Mouse (Mus musculus): ENCODE measurements at regions not wholly inside any gene's neighbourhood (a gene's known extent, or its start where the extent isn't known, plus 50 kb on each side); places are given as distances from the start of the nearest gene placed in this dataset.
A peak's percentile ranks its signal among the peaks of the same experiment; 100 is the strongest.

DNA sequence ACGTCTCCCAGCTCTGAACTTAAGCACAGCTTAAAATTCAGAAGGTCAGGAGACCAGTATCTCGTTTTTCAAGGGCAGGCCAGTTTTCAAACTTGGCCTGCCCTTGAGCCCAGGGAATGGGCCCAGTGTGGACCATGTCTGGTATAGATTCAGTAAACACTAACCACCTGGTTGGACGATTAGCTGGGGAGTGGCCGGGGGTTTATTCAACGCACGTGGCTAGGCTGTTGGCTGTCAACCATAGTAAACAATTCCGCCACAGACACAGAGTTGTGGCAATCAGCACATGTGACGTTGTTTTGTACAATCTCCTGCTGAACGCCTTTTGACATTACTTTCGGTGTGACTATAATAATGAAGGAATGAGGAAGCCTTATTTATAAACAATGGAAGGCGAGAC is 111.8 kb upstream of the D7Ertd443e start:
- peaks cover 12% of the 10 kb centered on the region for H3K27me3 ChIP-seq (replicated peaks)
- no peaks in the 10 kb centered on the region for H3K36me3 ChIP-seq (replicated peaks; ENCODE audit: low read length)
- no peak for TF ChIP-seq GATA1 (IDR thresholded peaks at IDR 0.05; ENCODE audit: borderline replicate concordance, low read length)
- TF ChIP-seq FLI1 (IDR thresholded peaks at IDR 0.05; ENCODE audit: low read length), result no peak
- H3K4me3 ChIP-seq (replicated peaks), result no peak overlapping the region
- no peaks in the 10 kb centered on the region for H3K9me3 ChIP-seq
- no peaks in the 10 kb centered on the region for H3K4me1 ChIP-seq

DNA sequence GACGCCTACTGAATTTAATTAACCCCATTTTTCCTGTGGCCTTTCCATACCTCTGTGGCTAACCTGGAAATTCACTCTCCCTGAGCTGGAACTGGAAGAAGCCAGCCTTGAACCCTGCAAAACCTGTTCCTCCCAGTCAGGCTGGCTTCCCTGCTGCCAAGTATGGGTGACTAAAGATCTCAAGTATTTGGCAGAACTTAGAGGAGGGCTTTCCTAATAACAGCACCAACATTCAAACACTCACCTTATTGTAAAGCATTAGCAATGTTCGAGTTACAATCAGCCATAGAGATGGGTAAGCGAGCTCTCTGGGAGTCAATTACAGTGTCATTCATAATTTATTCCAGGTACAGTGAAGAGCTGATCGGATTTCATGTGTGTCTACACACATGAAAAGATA is 112.4 kb upstream of the D7Ertd443e start:
- H3K4me1 ChIP-seq, result no peaks in the 10 kb centered on the region
- H3K27me3 ChIP-seq (replicated peaks), result peaks cover 15% of the 10 kb centered on the region
- H3K36me3 ChIP-seq (replicated peaks; ENCODE audit: low read length), result no peaks in the 10 kb centered on the region
- no peak for TF ChIP-seq FLI1 (IDR thresholded peaks at IDR 0.05; ENCODE audit: low read length)
- no peak for TF ChIP-seq GATA1 (IDR thresholded peaks at IDR 0.05; ENCODE audit: borderline replicate concordance, low read length)
- H3K9me3 ChIP-seq, result no peaks in the 10 kb centered on the region
- no peak overlapping the region for H3K4me3 ChIP-seq (replicated peaks)

DNA sequence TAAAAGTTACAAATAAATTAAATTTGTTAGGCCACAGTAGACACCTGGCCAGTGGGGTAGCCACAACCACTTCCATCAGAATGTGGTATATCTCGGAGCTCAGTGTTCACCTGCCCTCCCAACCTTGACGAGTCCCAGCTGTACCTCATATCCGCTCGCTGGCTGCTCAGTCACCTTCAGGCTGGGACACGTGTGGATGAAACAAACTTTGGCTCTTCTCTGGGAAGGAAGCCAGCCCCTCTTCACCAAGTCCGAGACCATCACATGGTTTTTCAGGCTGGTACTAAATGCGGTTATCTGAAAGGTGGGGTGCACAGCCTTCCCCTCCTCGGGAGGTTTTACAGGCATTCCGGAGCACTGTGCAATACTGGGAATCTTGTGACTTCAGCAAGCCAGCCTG is 113.3 kb upstream of the D7Ertd443e start:
- TF ChIP-seq GATA1 (IDR thresholded peaks at IDR 0.05; ENCODE audit: borderline replicate concordance, low read length) (no peak), FLI1 (IDR thresholded peaks at IDR 0.05; ENCODE audit: low read length) (no peak)
- Histone ChIP-seq H3K27me3 (replicated peaks) (peaks cover 15% of the 10 kb centered on the region), H3K9me3 (no peaks in the 10 kb centered on the region), H3K4me1 (no peaks in the 10 kb centered on the region), H3K36me3 (replicated peaks; ENCODE audit: low read length) (no peaks in the 10 kb centered on the region), H3K4me3 (replicated peaks) (no peak overlapping the region)

DNA sequence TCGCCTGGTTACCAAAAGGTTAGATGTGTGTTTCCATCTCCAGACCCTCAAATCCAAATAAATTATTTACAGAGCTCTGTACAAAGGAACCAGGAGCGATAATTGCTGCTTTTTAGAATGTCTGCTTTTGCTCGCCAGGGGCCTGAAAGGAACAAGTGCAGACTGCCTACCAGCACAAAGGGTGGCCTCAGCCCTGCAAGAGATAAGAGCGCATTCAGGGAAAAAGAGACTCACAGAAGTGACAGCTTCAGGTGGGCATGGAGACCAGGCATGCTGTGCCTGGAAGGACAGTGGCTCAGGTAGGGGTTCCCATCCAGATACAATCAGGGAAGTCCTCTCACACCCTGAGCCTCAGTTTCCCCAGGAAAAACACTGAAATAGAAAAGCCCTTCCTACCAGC is 114.0 kb upstream of the D7Ertd443e start:
- H3K4me3 ChIP-seq (replicated peaks), result no peak overlapping the region
- H3K9me3 ChIP-seq, result no peaks in the 10 kb centered on the region
- H3K27me3 ChIP-seq (replicated peaks), result peaks cover 13% of the 10 kb centered on the region
- no peaks in the 10 kb centered on the region for H3K4me1 ChIP-seq
- no peaks in the 10 kb centered on the region for H3K36me3 ChIP-seq (replicated peaks; ENCODE audit: low read length)
- TF ChIP-seq GATA1 (IDR thresholded peaks at IDR 0.05; ENCODE audit: borderline replicate concordance, low read length), result no peak
- no peak for TF ChIP-seq FLI1 (IDR thresholded peaks at IDR 0.05; ENCODE audit: low read length)

DNA sequence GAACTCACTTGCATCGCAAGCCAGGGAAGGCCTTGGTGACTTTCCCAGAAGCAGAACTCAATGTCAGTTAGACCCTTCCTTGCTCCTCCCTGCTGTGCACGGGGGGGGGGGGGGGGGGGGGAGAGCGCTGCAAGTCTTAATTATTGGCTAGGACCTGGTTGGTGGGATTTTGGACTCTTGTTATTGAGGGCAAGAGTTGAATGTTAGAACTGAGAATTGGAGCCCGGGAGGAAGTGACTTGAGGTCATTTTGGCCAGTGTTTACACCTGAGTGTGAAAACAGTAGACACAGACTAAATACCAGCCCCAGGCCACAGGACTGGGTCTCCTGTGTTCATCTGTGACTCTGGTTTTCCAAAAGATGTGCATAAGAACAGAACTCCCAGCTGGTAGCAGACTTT is 114.7 kb upstream of the D7Ertd443e start:
- H3K9me3 ChIP-seq, result no peaks in the 10 kb centered on the region
- no peak overlapping the region for H3K4me3 ChIP-seq (replicated peaks)
- peaks cover 13% of the 10 kb centered on the region for H3K27me3 ChIP-seq (replicated peaks)
- no peaks in the 10 kb centered on the region for H3K36me3 ChIP-seq (replicated peaks; ENCODE audit: low read length)
- TF ChIP-seq GATA1 (IDR thresholded peaks at IDR 0.05; ENCODE audit: borderline replicate concordance, low read length) (no peak), FLI1 (IDR thresholded peaks at IDR 0.05; ENCODE audit: low read length) (no peak)
- H3K4me1 ChIP-seq, result no peaks in the 10 kb centered on the region

DNA sequence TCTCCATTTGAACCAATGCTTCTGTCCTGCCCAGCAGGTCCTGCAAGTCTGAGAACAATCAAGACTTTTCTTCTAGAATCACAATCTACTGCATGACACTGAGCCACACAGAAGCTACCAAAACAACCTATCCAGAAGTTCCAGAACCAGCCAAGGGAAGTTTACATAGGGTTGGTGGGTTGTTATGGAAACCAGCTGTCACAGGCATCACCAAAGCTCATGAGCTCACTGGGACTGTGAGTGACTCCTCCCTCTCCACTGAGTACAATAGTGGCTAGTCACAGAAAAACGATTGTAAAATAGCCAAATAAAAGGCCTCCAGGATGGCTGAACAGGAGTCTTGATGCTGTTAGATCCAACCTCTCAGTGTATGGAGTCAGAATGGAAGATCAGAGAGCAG is 115.6 kb upstream of the D7Ertd443e start:
- no peak overlapping the region for H3K4me3 ChIP-seq (replicated peaks)
- H3K4me1 ChIP-seq, result no peaks in the 10 kb centered on the region
- TF ChIP-seq FLI1 (IDR thresholded peaks at IDR 0.05; ENCODE audit: low read length) (no peak), GATA1 (IDR thresholded peaks at IDR 0.05; ENCODE audit: borderline replicate concordance, low read length) (no peak)
- no peaks in the 10 kb centered on the region for H3K36me3 ChIP-seq (replicated peaks; ENCODE audit: low read length)
- H3K9me3 ChIP-seq, result no peaks in the 10 kb centered on the region
- H3K27me3 ChIP-seq (replicated peaks), result peaks cover 11% of the 10 kb centered on the region

DNA sequence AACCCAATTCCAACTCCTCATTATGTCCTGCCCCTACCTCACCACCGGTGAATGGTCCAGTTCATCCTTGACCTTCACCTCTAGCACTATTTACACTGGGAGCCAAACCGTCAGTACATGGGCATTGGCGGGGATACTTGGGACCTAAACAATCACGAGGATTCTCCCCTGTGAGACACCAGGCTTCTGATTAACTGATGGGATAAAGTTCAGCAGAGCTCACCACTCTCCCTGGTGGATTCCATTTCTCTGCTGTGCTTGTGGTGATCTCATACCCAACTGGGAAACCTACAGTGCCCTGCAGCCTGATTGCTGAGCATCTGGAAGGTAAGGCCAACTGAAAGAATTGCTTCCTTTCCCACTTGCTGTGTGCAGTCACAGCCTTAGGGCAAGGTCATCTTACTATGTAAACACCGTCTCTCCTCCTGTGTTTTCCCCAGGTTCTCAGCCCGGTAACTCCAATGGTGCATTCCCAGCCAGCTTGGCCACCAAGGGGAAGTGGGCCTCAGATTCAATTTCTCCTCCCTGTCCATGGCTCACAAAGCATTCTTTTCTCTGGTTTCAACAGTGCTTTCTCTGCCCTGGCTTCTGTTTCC is 125.0 kb upstream of the D7Ertd443e start:
- Histone ChIP-seq H3K4me1 (peaks cover 11% of the 10 kb centered on the region), H3K36me3 (replicated peaks; ENCODE audit: low read length) (no peaks in the 10 kb centered on the region)

DNA sequence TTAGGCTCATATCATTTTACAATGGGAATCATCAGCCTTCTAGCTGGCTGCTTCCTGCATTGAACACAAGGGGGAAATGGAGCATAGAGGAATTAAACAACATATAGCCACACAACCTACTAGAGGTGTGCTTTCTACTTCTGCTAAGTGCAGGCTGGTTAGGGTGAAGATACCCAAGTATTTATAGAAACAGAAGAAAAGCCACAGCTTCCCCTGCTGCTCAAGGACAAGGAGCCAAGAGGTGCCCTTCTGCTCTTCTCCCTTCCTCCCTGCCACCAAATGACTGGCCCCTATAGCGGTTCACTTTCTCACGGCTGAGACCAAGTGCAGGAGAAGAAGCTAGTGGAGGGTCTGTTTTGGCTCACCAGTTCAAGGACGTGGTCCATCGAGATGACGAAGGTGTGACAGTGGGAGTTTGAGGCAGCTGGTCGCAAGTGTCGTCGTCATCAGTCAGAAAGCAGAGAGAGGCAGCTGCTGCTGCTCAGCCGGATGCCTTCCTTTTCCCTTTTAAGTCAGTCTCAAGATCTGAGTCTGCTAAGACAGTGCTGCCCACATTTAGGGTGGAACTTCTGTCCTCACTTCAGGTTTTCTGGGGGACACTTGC is 134.0 kb upstream of the D7Ertd443e start:
- TF ChIP-seq FLI1 (IDR thresholded peaks at IDR 0.05; ENCODE audit: low read length), result no peak
- no peak for TF ChIP-seq GATA1 (IDR thresholded peaks at IDR 0.05; ENCODE audit: borderline replicate concordance, low read length)
- Histone ChIP-seq H3K4me3 (replicated peaks) (peak overlapping the region; percentile 66), H3K27me3 (replicated peaks) (no peaks in the 10 kb centered on the region), H3K9me3 (no peaks in the 10 kb centered on the region), H3K4me1 (peaks cover 52% of the 10 kb centered on the region), H3K36me3 (replicated peaks; ENCODE audit: low read length) (no peaks in the 10 kb centered on the region)

More for the DNA sequence above, 125.0 kb upstream of the D7Ertd443e start:
- H3K4me3 ChIP-seq (replicated peaks), result no peak overlapping the region
- H3K9me3 ChIP-seq, result 0 out of 2 replicates have a peak, but pooled peaks cover 4% of the 10 kb centered on the region
- peaks cover 11% of the 10 kb centered on the region for H3K27me3 ChIP-seq (replicated peaks)
- TF ChIP-seq FLI1 (IDR thresholded peaks at IDR 0.05; ENCODE audit: low read length), result no peak
- no peak for TF ChIP-seq GATA1 (IDR thresholded peaks at IDR 0.05; ENCODE audit: borderline replicate concordance, low read length)

DNA sequence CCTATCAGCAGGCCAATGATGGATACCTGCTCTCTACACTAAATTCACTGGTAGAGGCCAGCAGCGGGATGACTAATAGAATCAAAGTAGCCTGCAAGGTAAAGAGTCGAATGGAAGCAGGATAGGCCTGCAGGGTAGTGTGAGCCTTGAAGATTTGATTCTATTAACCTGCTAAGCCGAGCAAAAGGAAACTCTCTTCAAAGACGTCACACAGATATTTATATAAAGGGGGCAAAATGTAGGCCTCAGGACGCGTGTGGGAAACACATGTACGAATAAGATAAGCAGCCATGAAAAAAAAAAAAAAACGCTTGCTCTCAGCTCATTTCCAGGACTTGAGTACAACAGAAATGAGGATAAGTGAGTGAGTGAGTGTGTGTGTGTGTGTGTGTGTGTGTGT is 138.4 kb upstream of the D7Ertd443e start:
- Histone ChIP-seq H3K4me1 (peaks cover 58% of the 10 kb centered on the region), H3K4me3 (replicated peaks) (no peak overlapping the region), H3K9me3 (no peaks in the 10 kb centered on the region), H3K36me3 (replicated peaks; ENCODE audit: low read length) (no peaks in the 10 kb centered on the region), H3K27me3 (replicated peaks) (no peaks in the 10 kb centered on the region)
- TF ChIP-seq FLI1 (IDR thresholded peaks at IDR 0.05; ENCODE audit: low read length) (no peak), GATA1 (IDR thresholded peaks at IDR 0.05; ENCODE audit: borderline replicate concordance, low read length) (no peak)

DNA sequence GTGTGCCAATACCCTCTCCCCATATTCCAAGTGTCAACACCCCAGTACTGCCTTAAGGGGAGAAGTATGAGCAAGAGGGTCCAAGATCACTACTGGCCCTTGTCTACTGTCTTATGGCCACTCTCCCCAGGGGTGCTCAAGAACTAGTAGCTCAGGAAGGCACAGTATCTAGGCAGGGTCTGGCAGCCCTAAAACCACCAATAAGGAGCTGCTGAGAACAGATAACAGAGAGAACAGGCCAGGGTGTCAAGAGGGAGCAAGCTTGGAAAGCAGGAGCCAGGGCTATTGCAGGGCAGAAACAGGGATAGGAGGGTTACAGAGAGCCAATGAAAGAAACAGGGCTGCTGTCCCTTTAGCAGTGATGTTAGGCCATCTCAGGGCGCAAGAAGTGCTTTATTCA is 139.6 kb upstream of the D7Ertd443e start:
- Histone ChIP-seq H3K27me3 (replicated peaks) (no peaks in the 10 kb centered on the region), H3K9me3 (no peaks in the 10 kb centered on the region), H3K4me3 (replicated peaks) (peak overlapping the region; percentile 26), H3K4me1 (peaks cover 46% of the 10 kb centered on the region), H3K36me3 (replicated peaks; ENCODE audit: low read length) (no peaks in the 10 kb centered on the region)
- no peak for TF ChIP-seq FLI1 (IDR thresholded peaks at IDR 0.05; ENCODE audit: low read length)
- TF ChIP-seq GATA1 (IDR thresholded peaks at IDR 0.05; ENCODE audit: borderline replicate concordance, low read length), result no peak
